Mouse (Mus musculus) stomach, postnatal 0 days (tissue): ENCODE results near the gene Ldha. TPM values are rescaled to one million over a fixed set of nuclear protein-coding genes. Genes with fewer than 3 reads are reported as not detected.

Experiments
- ATAC-seq: fragments of 200-750 bp; cut with Nextera tagmentation; 2 replicates; pipeline ENCODE4 v1.8.0; 2017; ENCODE audit not compliant: low FRiP score, low TSS enrichment
- DNase-seq: peaks from one replicate; pipeline ENCODE4 v3.0.0-alpha.2; 2016; ENCODE audit warnings: low spot score
- H3K27ac ChIP-seq: fragments of 300-500 bp; sonication (generic); replicated peaks from 2 replicates; pipeline ENCODE4 v1.5.1; 2014; ENCODE audit warnings: mild to moderate bottlenecking, control low read depth
- H3K27me3 ChIP-seq: fragments of 300-500 bp; sonication (generic); 2 replicates; pipeline ENCODE4 v1.6.1; 2014; ENCODE audit warnings: low read length; ENCODE audit not compliant: control insufficient read depth, insufficient read depth
- H3K36me3 ChIP-seq: fragments of 300-500 bp; sonication (generic); 2 replicates; pipeline ENCODE4 v1.6.1; 2014; ENCODE audit warnings: low read length, mixed read lengths; ENCODE audit not compliant: control insufficient read depth, insufficient read depth
- H3K4me1 ChIP-seq: fragments of 300-500 bp; sonication (generic); replicated peaks from 2 replicates; pipeline ENCODE4 v1.6.1; 2014; ENCODE audit warnings: antibody characterized with exemption; ENCODE audit not compliant: control insufficient read depth, insufficient read depth
- H3K4me2 ChIP-seq: fragments of 300-500 bp; sonication (generic); replicated peaks from 2 replicates; pipeline ENCODE4 v1.6.1; 2014; ENCODE audit warnings: low read depth, mild to moderate bottlenecking, control low read depth, moderate library complexity
- H3K4me3 ChIP-seq: fragments of 300-500 bp; sonication (generic); 2 replicates; pipeline ENCODE4 v1.5.1; 2014; ENCODE audit warnings: low read depth, low read length, control low read depth
- H3K9ac ChIP-seq: fragments of 300-500 bp; sonication (generic); 2 replicates; pipeline ENCODE4 v1.6.1; 2014; ENCODE audit warnings: mild to moderate bottlenecking, low read length, control low read depth, mixed read lengths
- H3K9me3 ChIP-seq: fragments of 300-500 bp; sonication (generic); 2 replicates; pipeline ENCODE4 v1.6.1; 2016; ENCODE audit warnings: low read length; ENCODE audit not compliant: control insufficient read depth
- CTCF ChIP-seq: IDR thresholded peaks from 2 replicates; pipeline ENCODE4 v1.5.1; 2016; ENCODE audit warnings: antibody characterized with exemption, low read depth, mild to moderate bottlenecking, moderate library complexity
- EP300 ChIP-seq: optimal IDR thresholded peaks from 2 replicates; pipeline ENCODE3; 2016; ENCODE audit warnings: antibody characterized with exemption
- WGBS: fragments of 180-500 bp; shearing (Covaris S2); extraction: QIAGEN DNeasy Blood & Tissue Kit; methylation state at CpG from one replicate; pipeline ENCODE4 v1.1.7; 2014; 5-methylcytosine and 5-hydroxymethylcytosine counted together
- polyA plus RNA-seq: library from polyadenylated mRNA; unstranded; fragments of >200 nt; fragmentation: Nextera tagmentation; extraction: Ambion mirVana; gene quantifications from 2 replicates; pipeline ENCODE4 v1.2.1, GENCODE M21; 2015

Gene Ldha
- polyA plus RNA-seq: 718 and 816 TPM in 2 replicates

DNA sequence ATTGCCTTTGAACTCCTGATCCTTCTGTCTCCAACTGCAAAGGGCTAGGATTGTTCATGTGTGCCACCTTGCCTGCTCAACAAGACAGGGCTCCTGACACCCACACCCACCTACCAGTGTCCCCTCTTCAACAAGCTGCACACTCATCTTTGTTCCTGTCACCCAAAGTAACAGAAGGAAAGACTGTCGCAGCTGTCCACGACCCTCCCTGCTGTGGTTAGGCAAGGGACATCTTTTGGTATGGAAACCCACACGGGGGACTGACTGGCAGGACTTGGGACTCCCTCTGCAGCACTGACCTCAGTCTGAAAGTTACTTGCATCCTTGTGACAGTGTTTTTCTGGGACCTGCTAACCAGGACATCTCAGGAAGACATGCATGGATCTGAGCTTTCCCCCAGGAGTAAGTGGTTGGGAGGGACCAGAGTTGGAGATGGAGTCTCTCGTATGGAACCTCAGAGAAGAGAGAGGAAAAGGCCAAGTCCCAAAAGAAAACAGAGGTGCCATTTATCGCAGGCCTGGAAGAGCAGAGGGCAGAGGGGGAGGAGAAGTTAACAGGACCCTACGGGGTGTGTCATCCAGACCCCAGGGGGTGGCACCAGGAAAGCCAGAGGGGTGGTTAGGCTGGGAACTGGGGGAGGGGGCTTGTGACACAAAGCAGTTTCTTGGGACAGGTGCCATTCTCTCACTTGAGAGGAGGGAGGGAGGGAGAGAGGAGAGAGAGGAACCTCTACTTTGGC is at the start of gene Ldha:
Gene Ldha (plus strand): TSS at position 689 of the 739 bp plus-strand sequence.
- WGBS: 36% methylated on average over 6 of the region's 6 CpGs
- DNase-seq (no peak), ATAC-seq (no peak)
- Histone ChIP-seq H3K27me3 (no peaks in the 10 kb centered on the region), H3K4me3 (no peak within 1 kb of the TSS), H3K36me3 (no peaks in the 10 kb centered on the region), H3K9ac (no peak within 1 kb of the TSS), H3K27ac (peak within 1 kb of the TSS; percentile 92), H3K9me3 (no peaks in the 10 kb centered on the region), H3K4me1 (peaks cover 5% of the 10 kb centered on the region; the same call in 1 of the 2 replicates), H3K4me2 (no peak within 1 kb of the TSS)
- TF ChIP-seq CTCF (no peak), EP300 (no peak)

DNA sequence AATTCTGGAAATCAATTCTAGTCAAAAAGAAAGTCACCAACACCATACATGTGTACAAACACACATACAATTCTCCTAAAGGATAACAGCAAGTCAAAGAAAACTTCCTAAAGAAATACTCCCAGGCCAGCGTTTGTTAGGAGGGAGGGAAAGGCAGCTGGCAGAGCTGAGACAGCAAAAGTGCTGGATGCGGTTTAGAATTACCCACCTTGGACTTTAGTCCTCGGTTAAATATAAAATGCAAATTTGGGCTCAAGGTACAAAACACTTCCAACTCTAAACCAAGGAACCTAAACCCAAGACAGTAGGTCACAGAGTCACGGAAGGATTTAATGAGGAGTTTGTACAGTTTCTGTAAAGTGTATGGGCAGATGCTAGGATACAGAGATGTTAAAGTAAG is 47.4 kb upstream of the Ldha start:
- 81% methylated on average over 4 of the region's 4 CpGs for WGBS
- no peaks in the 10 kb centered on the region for H3K27me3 ChIP-seq
- no peak overlapping the region for H3K4me2 ChIP-seq
- ATAC-seq (no peak), DNase-seq (no peak)
- H3K9me3 ChIP-seq: no peaks in the 10 kb centered on the region
- no peaks in the 10 kb centered on the region for H3K4me1 ChIP-seq
- H3K27ac ChIP-seq: no peak overlapping the region
- TF ChIP-seq EP300 (no peak), CTCF (no peak)
- H3K4me3 ChIP-seq: no peak overlapping the region
- no peak overlapping the region for H3K9ac ChIP-seq
- 0 out of 2 replicates have a peak, but pooled peaks cover 2% of the 10 kb centered on the region for H3K36me3 ChIP-seq

DNA sequence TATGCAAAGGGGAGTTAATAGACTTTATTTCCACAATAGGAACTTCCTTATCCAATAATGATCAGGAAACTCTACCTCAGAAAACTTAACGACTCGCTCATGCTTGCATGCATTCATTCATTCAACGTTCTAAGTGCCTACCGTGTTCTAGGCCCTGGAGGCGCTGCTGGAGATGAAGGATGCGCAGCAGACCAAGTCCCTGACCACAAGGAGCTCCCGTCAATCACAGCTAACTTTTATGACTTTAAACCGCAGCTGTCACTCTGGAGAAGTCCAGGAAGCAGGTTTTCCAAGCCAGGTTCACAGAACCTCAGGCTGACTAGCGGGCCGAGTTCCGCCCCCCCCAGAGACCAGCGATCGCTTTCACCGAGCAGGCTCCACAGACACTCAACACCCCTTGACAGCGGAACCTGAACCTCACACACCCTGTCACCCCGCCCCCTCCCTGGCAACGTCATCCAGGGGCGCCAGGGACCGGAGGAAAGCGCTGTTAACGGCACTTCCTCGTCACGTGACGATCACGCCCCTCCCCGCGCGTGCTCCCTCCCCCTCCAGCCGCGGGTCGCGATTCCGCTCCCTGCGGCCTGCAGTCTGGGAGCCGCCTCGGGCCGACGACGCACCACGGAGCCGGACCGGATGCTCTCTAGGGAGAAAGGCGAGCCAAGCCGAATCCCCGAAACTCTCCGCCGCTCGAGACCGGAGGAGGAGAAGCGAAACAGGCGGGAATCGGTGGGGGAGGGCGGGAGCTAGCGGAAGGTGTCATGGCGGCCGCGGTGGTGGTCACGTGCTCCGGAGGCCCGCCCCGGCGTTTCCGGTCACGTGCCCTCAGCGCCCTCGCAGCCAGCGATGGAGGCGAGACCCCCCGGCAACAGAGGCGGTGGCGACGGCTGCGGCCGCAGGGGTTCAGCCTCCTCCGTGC is 45.7 kb upstream of the Ldha start, which contains the start of the genes Hps5 and Gtf2h1:
Gene Hps5 (minus strand): TSS at position 778 of the 919 bp plus-strand sequence.
Gene Gtf2h1 (plus strand): TSS at position 817 of the 919 bp plus-strand sequence.
- peak within 1 kb of the TSS; percentile 88 for H3K27ac ChIP-seq
- H3K9me3 ChIP-seq: no peaks in the 10 kb centered on the region
- TF ChIP-seq EP300: no peak
- no peak for TF ChIP-seq CTCF
- under 1% methylated on average over 66 of the region's 75 CpGs for WGBS
- H3K4me1 ChIP-seq: no peaks in the 10 kb centered on the region
- H3K27me3 ChIP-seq: no peaks in the 10 kb centered on the region
- peak within 1 kb of the TSS; percentile 90 for H3K4me3 ChIP-seq
- ATAC-seq: peak; percentile 96
- peak; percentile 99 for DNase-seq
- H3K9ac ChIP-seq: peak within 1 kb of the TSS; percentile 94
- no peaks in the 10 kb centered on the region for H3K36me3 ChIP-seq
- H3K4me2 ChIP-seq: peak within 1 kb of the TSS; percentile 69

DNA sequence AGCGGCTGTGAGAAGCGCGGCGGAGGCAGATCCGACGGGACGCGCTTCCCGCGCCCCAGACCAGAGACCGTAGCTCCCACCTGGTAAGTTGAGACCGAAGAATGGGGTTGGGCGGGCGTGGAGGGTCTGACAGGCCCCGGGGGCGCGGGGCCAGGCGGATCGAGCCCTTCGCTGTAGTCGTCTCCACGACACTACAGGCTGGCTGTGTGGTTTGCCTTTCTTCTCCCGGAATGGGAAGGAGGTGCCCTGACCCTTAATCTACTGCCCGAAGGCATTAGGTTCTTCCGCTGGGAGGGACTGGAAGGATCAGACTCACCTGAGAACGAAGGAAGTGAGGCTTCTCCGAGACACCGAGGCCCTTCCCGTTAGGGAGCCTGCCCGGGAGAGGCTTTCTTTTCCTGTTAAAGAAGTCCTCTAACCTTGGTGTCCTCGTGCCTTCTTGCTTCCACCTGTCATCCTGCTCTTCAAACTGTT is 45.0 kb upstream of the Ldha start:
- Histone ChIP-seq H3K36me3 (no peaks in the 10 kb centered on the region), H3K27me3 (no peaks in the 10 kb centered on the region), H3K4me1 (no peaks in the 10 kb centered on the region), H3K9me3 (no peaks in the 10 kb centered on the region), H3K27ac (peak overlapping the region; percentile 88), H3K9ac (peak overlapping the region; percentile 94), H3K4me3 (peak overlapping the region; percentile 90), H3K4me2 (peak overlapping the region; percentile 69)
- WGBS: 1% methylated on average over 31 of the region's 31 CpGs
- ATAC-seq (peak; percentile 66), DNase-seq (no peak)
- no peak for TF ChIP-seq CTCF
- no peak for TF ChIP-seq EP300

DNA sequence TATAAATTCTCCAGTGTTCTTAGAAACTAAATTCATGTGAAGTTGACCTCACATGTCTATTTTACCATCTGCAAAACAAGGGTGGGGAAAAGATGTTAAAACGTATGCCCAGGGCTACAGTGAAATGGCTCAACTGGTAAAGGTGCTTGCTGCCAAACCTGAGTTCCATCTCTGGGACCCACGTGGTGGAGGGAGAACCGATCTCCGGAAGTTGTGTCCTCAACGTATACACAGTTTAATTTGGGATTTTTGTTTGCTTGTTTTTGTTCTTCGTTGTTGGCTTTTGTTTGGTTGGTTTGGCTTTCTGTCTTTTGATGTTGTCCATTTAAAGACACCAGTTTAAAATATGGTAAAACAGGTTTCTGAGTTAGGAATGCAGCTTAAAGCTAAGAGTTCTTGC is 44.5 kb upstream of the Ldha start:
- no peak for ATAC-seq
- 37% methylated on average over 6 of the region's 6 CpGs for WGBS

More for the DNA sequence above, 44.5 kb upstream of the Ldha start:
- Histone ChIP-seq H3K27ac (no peak overlapping the region), H3K4me1 (no peaks in the 10 kb centered on the region), H3K27me3 (no peaks in the 10 kb centered on the region), H3K36me3 (peaks cover 3% of the 10 kb centered on the region; the same call in 1 of the 2 replicates), H3K4me3 (peak overlapping the region; percentile 90), H3K4me2 (peak overlapping the region; percentile 69), H3K9ac (peak overlapping the region; percentile 94), H3K9me3 (no peaks in the 10 kb centered on the region)
- DNase-seq: no peak
- TF ChIP-seq CTCF: no peak
